Mouse (Mus musculus): ENCODE measurements around the gene Prmt1. TPM values are rescaled to one million over a fixed set of nuclear protein-coding genes. Genes with fewer than 3 reads are reported as not detected.

Prmt1 gene
- polyA plus RNA-seq, 1 experiment from 2014 or later = 595 TPM

- no peak for ATAC-seq (ENCODE audit: low FRiP score, low read depth)
Measured at GRCm38 (mm10) chr7:45020225-45020624, 33.9 kb upstream of the Prmt1 start.

GRCm38 (mm10) chr7:45019031-45019571, 32.7 kb upstream of the Prmt1 start:
- Histone ChIP-seq H3K9me3 (no peaks in the 10 kb centered on the region), H3K4me2 (replicated peaks) (peak overlapping the region; percentile 90), H3K9ac (no peak overlapping the region), H3K36me3 (no peaks in the 10 kb centered on the region), H3K4me3 (no peak overlapping the region), H3K27me3 (replicated peaks) (no peaks in the 10 kb centered on the region), H3K4me1 (peaks cover 26% of the 10 kb centered on the region), H3K27ac (no peak overlapping the region)
- ATAC-seq (ENCODE audit: low FRiP score, low read depth) = no peak
- 44% methylated on average over 8 of the region's 8 CpGs for WGBS

More at GRCm38 (mm10) chr7:45020225-45020624, 33.9 kb upstream of the Prmt1 start:
- no peak overlapping the region for H3K27ac ChIP-seq
- H3K9me3 ChIP-seq = no peaks in the 10 kb centered on the region
- no peak overlapping the region for H3K4me3 ChIP-seq
- H3K4me1 ChIP-seq = peaks cover 18% of the 10 kb centered on the region
- no peaks in the 10 kb centered on the region for H3K36me3 ChIP-seq
- WGBS = 73% methylated on average over 9 of the region's 9 CpGs
- no peak overlapping the region for H3K9ac ChIP-seq
- H3K27me3 ChIP-seq (replicated peaks) = no peaks in the 10 kb centered on the region
- H3K4me2 ChIP-seq (replicated peaks) = no peak overlapping the region

GRCm38 (mm10) chr7:45017242-45018061, 31.1 kb upstream of the Prmt1 start, which contains the start of gene Rras:
Rras (plus strand) TSS chr7:45017961.
- peak within 1 kb of the TSS; percentile 64 for H3K9ac ChIP-seq
- no peaks in the 10 kb centered on the region for H3K27me3 ChIP-seq (replicated peaks)
- H3K4me2 ChIP-seq (replicated peaks) = peak within 1 kb of the TSS; percentile 90
- WGBS = under 1% methylated on average over 36 of the region's 36 CpGs
- H3K36me3 ChIP-seq = peaks cover 12% of the 10 kb centered on the region
- H3K4me3 ChIP-seq = peak within 1 kb of the TSS; percentile 95
- peak within 1 kb of the TSS; percentile 70 for H3K27ac ChIP-seq
- ATAC-seq (ENCODE audit: low FRiP score, low read depth) = peak; percentile 77
- no peaks in the 10 kb centered on the region for H3K9me3 ChIP-seq
- H3K4me1 ChIP-seq = peaks cover 26% of the 10 kb centered on the region

- Histone ChIP-seq H3K4me1 (peaks cover 26% of the 10 kb centered on the region), H3K4me2 (replicated peaks) (peak overlapping the region; percentile 90), H3K9ac (peak overlapping the region; percentile 53), H3K27ac (peak overlapping the region; percentile 70), H3K4me3 (peak overlapping the region; percentile 95), H3K9me3 (no peaks in the 10 kb centered on the region), H3K36me3 (peaks cover 19% of the 10 kb centered on the region), H3K27me3 (replicated peaks) (no peaks in the 10 kb centered on the region)
- no peak for ATAC-seq (ENCODE audit: low FRiP score, low read depth)
- 5% methylated on average over 4 of the region's 4 CpGs for WGBS
Measured at GRCm38 (mm10) chr7:45016761-45017160, 30.4 kb upstream of the Prmt1 start.

- no peaks in the 10 kb centered on the region for H3K9me3 ChIP-seq
- WGBS = under 1% methylated on average over 69 of the region's 69 CpGs
- H3K4me3 ChIP-seq = peak within 1 kb of the TSS; percentile 95
- peaks cover 25% of the 10 kb centered on the region for H3K36me3 ChIP-seq
- no peaks in the 10 kb centered on the region for H3K27me3 ChIP-seq (replicated peaks)
- ATAC-seq (ENCODE audit: low FRiP score, low read depth) = peak; percentile 93
- peak within 1 kb of the TSS; percentile 70 for H3K27ac ChIP-seq
- peak within 1 kb of the TSS; percentile 91 for H3K9ac ChIP-seq
- peaks cover 26% of the 10 kb centered on the region for H3K4me1 ChIP-seq
- peak within 1 kb of the TSS; percentile 90 for H3K4me2 ChIP-seq (replicated peaks)
Measured at GRCm38 (mm10) chr7:45015957-45016612, 29.7 kb upstream of the Prmt1 start, which contains the start of gene Scaf1. Scaf1 (minus strand) TSS chr7:45016363.

- 2% methylated on average over 20 of the region's 20 CpGs for WGBS
- no peak; the same call in 1 of the 2 replicates for ATAC-seq (ENCODE audit: low FRiP score, low read depth)
- H3K9ac ChIP-seq = peak overlapping the region; percentile 91
- H3K4me3 ChIP-seq = peak overlapping the region; percentile 95
- no peaks in the 10 kb centered on the region for H3K27me3 ChIP-seq (replicated peaks)
- H3K36me3 ChIP-seq = peaks cover 28% of the 10 kb centered on the region
- peak overlapping the region; percentile 37 for H3K27ac ChIP-seq
- peaks cover 26% of the 10 kb centered on the region for H3K4me1 ChIP-seq
- peak overlapping the region; percentile 90 for H3K4me2 ChIP-seq (replicated peaks)
- H3K9me3 ChIP-seq = no peaks in the 10 kb centered on the region
Measured at GRCm38 (mm10) chr7:45015344-45015956, 29.1 kb upstream of the Prmt1 start.

GRCm38 (mm10) chr7:45014096-45014451, 27.7 kb upstream of the Prmt1 start:
- H3K4me2 ChIP-seq (replicated peaks) = peak overlapping the region; percentile 90; the same call in 1 of the 2 replicates
- no peak overlapping the region for H3K9ac ChIP-seq
- H3K9me3 ChIP-seq = no peaks in the 10 kb centered on the region

GRCm38 (mm10) chr7:45013366-45014095, 27.2 kb upstream of the Prmt1 start:
- no peaks in the 10 kb centered on the region for H3K9me3 ChIP-seq
- H3K9ac ChIP-seq = no peak overlapping the region
- ATAC-seq (ENCODE audit: low FRiP score, low read depth) = no peak
- no peak overlapping the region for H3K4me2 ChIP-seq (replicated peaks)
- no peak overlapping the region for H3K27ac ChIP-seq
- peaks cover 48% of the 10 kb centered on the region for H3K36me3 ChIP-seq
- H3K4me1 ChIP-seq = peaks cover 26% of the 10 kb centered on the region
- no peak overlapping the region for H3K4me3 ChIP-seq
- H3K27me3 ChIP-seq (replicated peaks) = no peaks in the 10 kb centered on the region
- 96% methylated on average over 16 of the region's 16 CpGs for WGBS

More at GRCm38 (mm10) chr7:45014096-45014451, 27.7 kb upstream of the Prmt1 start:
- Histone ChIP-seq H3K27ac (no peak overlapping the region), H3K4me1 (peaks cover 26% of the 10 kb centered on the region), H3K4me3 (no peak overlapping the region), H3K36me3 (peaks cover 42% of the 10 kb centered on the region), H3K27me3 (replicated peaks) (no peaks in the 10 kb centered on the region)
- WGBS = 94% methylated on average over 3 of the region's 3 CpGs
- ATAC-seq (ENCODE audit: low FRiP score, low read depth) = no peak

GRCm38 (mm10) chr7:45012824-45013223, 26.5 kb upstream of the Prmt1 start:
- no peaks in the 10 kb centered on the region for H3K27me3 ChIP-seq (replicated peaks)
- no peak overlapping the region for H3K9ac ChIP-seq
- H3K4me1 ChIP-seq = peaks cover 19% of the 10 kb centered on the region
- peaks cover 55% of the 10 kb centered on the region for H3K36me3 ChIP-seq
- no peak for ATAC-seq (ENCODE audit: low FRiP score, low read depth)
- H3K9me3 ChIP-seq = no peaks in the 10 kb centered on the region
- no peak overlapping the region for H3K4me3 ChIP-seq
- 88% methylated on average over 4 of the region's 4 CpGs for WGBS
- H3K27ac ChIP-seq = no peak overlapping the region
- no peak overlapping the region for H3K4me2 ChIP-seq (replicated peaks)

- Histone ChIP-seq H3K9ac (no peak overlapping the region), H3K9me3 (no peaks in the 10 kb centered on the region), H3K36me3 (peaks cover 63% of the 10 kb centered on the region), H3K4me3 (no peak overlapping the region), H3K4me1 (peaks cover 15% of the 10 kb centered on the region), H3K27ac (no peak overlapping the region), H3K27me3 (replicated peaks) (no peaks in the 10 kb centered on the region), H3K4me2 (replicated peaks) (no peak overlapping the region; the same call in 1 of the 2 replicates)
- WGBS = 97% methylated on average over 6 of the region's 6 CpGs
- ATAC-seq (ENCODE audit: low FRiP score, low read depth) = no peak
Measured at GRCm38 (mm10) chr7:45012011-45012410, 25.6 kb upstream of the Prmt1 start.

GRCm38 (mm10) chr7:45008411-45008810, 22.0 kb upstream of the Prmt1 start:
- no peaks in the 10 kb centered on the region for H3K9me3 ChIP-seq
- H3K27ac ChIP-seq = no peak overlapping the region
- ATAC-seq (ENCODE audit: low FRiP score, low read depth) = no peak
- no peaks in the 10 kb centered on the region for H3K27me3 ChIP-seq (replicated peaks)
- H3K4me2 ChIP-seq (replicated peaks) = no peak overlapping the region
- peaks cover 3% of the 10 kb centered on the region; the same call in 1 of the 2 replicates for H3K4me1 ChIP-seq
- H3K9ac ChIP-seq = no peak overlapping the region
- 95% methylated on average over 19 of the region's 19 CpGs for WGBS
- H3K36me3 ChIP-seq = peaks cover 95% of the 10 kb centered on the region
- no peak overlapping the region for H3K4me3 ChIP-seq

Measured in neural tube, embryonic 12.5 days (tissue).